In genomic region chr7:110271814-110272213, GRCm38 (mm10) we compare ENCODE assay signal across 15 mouse cellular contexts. TPM values are rescaled to one million over a fixed set of nuclear protein-coding genes. Genes with fewer than 3 reads are reported as not detected.
DNase-seq lines count a peak whose midpoint lies in the region; ATAC-seq and TF ChIP-seq lines count a peak whose summit lies in the region.
"Had no signal": no experiment of that assay in that cellular context is flagged by ENCODE, and none has a peak within 500 bp of the region (broad histone marks: within the 10 kb centered on the region; RNA-seq: fewer than 3 reads in every experiment).

No protein-coding gene starts in this region.

- DNase-seq in adrenal gland, postnatal 14 days: peak; percentile 31
- DNase-seq in adrenal gland, postnatal 36 days: no peak
- DNase-seq in heart, postnatal 0 days (ENCODE audit: low spot score): no peak
- no peak for DNase-seq in heart, postnatal 10 days
- peak; percentile 78 to 88 for DNase-seq in kidney, postnatal 36 days
- DNase-seq in cerebellum, postnatal 14 days: no peak
- DNase-seq: gastrocnemius, postnatal 10 days had no signal

- no peak for ATAC-seq in heart, postnatal 0 days (ENCODE audit: insufficient read depth, low read depth)
- 0 out of 2 replicates have a peak, but pooled peaks have one; percentile 21 for ATAC-seq in intestine, embryonic 16.5 days
- no peak for ATAC-seq in activated CD4-positive, CD25-positive, alpha-beta regulatory T cell, adult 4 months
- ATAC-seq: inflammation-experienced regulatory T-cells, adult 6 months had no signal

- no peaks in the 10 kb centered on the region for H3K9me3 ChIP-seq in heart, postnatal 0 days (replicated peaks; ENCODE audit: control insufficient read depth, low read length)
- no peaks in the 10 kb centered on the region for H3K9me3 ChIP-seq in intestine, embryonic 16.5 days (ENCODE audit: control insufficient read depth, low read length)
- H3K9me3 ChIP-seq: G1E; midbrain, embryonic 12.5 days; neural tube, embryonic 13.5 days had no signal

- 61% methylated on average over 9 of the region's 9 CpGs for WGBS in heart, postnatal 0 days
- WGBS in intestine, embryonic 16.5 days: 67% methylated on average over 9 of the region's 9 CpGs

- intact Hi-C loops in heart, postnatal 10 days (cut with DNase I): no loop called here

- H3K27me3 ChIP-seq in heart, postnatal 0 days (ENCODE audit: control insufficient read depth, insufficient read depth, low read length): no peaks in the 10 kb centered on the region
- H3K27me3 ChIP-seq in intestine, embryonic 16.5 days (replicated peaks; ENCODE audit: control insufficient read depth, insufficient read depth, low read length): no peaks in the 10 kb centered on the region
- H3K27me3 ChIP-seq: midbrain, embryonic 12.5 days; neural tube, embryonic 13.5 days had no signal

- H3K9ac ChIP-seq in heart, postnatal 0 days (replicated peaks; ENCODE audit: low read depth, low read length): no peak overlapping the region
- no peak overlapping the region for H3K9ac ChIP-seq in intestine, embryonic 16.5 days (ENCODE audit: low read depth, low read length)
- H3K9ac ChIP-seq: liver, embryonic 14.5 days; midbrain, embryonic 12.5 days; neural tube, embryonic 13.5 days had no signal

- H3K4me3 ChIP-seq in heart, postnatal 0 days (ENCODE audit: low read depth, low read length): no peak overlapping the region
- H3K4me3 ChIP-seq in intestine, embryonic 16.5 days (ENCODE audit: low read length): no peak overlapping the region
- H3K4me3 ChIP-seq: left cerebral cortex, adult 2 months; midbrain, embryonic 12.5 days; neural tube, embryonic 13.5 days had no signal

- TF ChIP-seq CTCF in heart, postnatal 0 days (IDR thresholded peaks at IDR 0.05; ENCODE audit: low read depth): no peak

- peak overlapping the region; percentile 23; the same call in 1 of the 2 replicates for H3K27ac ChIP-seq in heart, postnatal 0 days (ENCODE audit: low read depth)
- H3K27ac ChIP-seq in intestine, embryonic 16.5 days (ENCODE audit: low read length): no peak overlapping the region
- H3K27ac ChIP-seq: left cerebral cortex, adult 2 months; liver, embryonic 14.5 days; midbrain, embryonic 12.5 days; neural tube, embryonic 13.5 days had no signal

- H3K36me3 ChIP-seq in heart, postnatal 0 days (replicated peaks; ENCODE audit: control insufficient read depth, insufficient read depth, low read length): peaks cover 46% of the 10 kb centered on the region
- peaks cover 13% of the 10 kb centered on the region; the same call in 1 of the 2 replicates for H3K36me3 ChIP-seq in intestine, embryonic 16.5 days (ENCODE audit: control insufficient read depth, insufficient read depth, low read length)
- H3K36me3 ChIP-seq: neural tube, embryonic 13.5 days had no signal

- H3K4me1 ChIP-seq in heart, postnatal 0 days (ENCODE audit: control insufficient read depth, insufficient read depth): no peaks in the 10 kb centered on the region
- H3K4me1 ChIP-seq in intestine, embryonic 16.5 days (ENCODE audit: control insufficient read depth, insufficient read depth, low read length): no peaks in the 10 kb centered on the region; the same call in 1 of the 2 replicates
- H3K4me1 ChIP-seq: midbrain, embryonic 12.5 days; neural tube, embryonic 13.5 days had no signal

- TF ChIP-seq EP300 in heart, postnatal 0 days (IDR thresholded peaks at IDR 0.05; ENCODE audit: low read depth): no peak

- H3K4me2 ChIP-seq in heart, postnatal 0 days (ENCODE audit: low read depth, low read length): no peak overlapping the region
- no peak overlapping the region for H3K4me2 ChIP-seq in intestine, embryonic 16.5 days (ENCODE audit: low read depth, low read length)
- H3K4me2 ChIP-seq: midbrain, embryonic 12.5 days; neural tube, embryonic 13.5 days had no signal

RNA-seq across cellular contexts. Expression of gene Swap70, which starts 50.3 kb away (rescaled TPM):
- 17.2 and 28.1 TPM in 2 replicates for total RNA-seq in adrenal gland, postnatal 14 days (2021)
- total RNA-seq in adrenal gland, postnatal 36 days (2021): 10 to 100 TPM; 16.0 to 20.4 TPM
- 16.5 and 16.9 TPM in 2 replicates for total RNA-seq in heart, postnatal 0 days (2014; rRNA removed; ENCODE audit: low replicate concordance)
- 11.8 and 12.9 TPM in 2 replicates for polyA plus RNA-seq in heart, postnatal 0 days (2015; fragmentation: Nextera tagmentation; extraction: Ambion mirVana)
- 10 to 100 TPM; 19.8 to 21.5 TPM for total RNA-seq in heart, postnatal 10 days (2021)
- polyA plus RNA-seq in intestine, embryonic 16.5 days (2015; fragmentation: Nextera tagmentation; extraction: Ambion mirVana): 28.4 and 28.5 TPM in 2 replicates
- polyA plus RNA-seq in activated CD4-positive, CD25-positive, alpha-beta regulatory T cell, adult 4 months (2017; shearing (Covaris generic)): 10 to 100 TPM; 38.4 to 43.6 TPM

Comparison
In these comparisons a context has a peak if more than half of its experiments do, and no peak if none do; other contexts are left out.
1. DNase-seq: peak in adrenal gland, postnatal 14 days (single experiment) and kidney, postnatal 36 days (2 of 2); none in adrenal gland, postnatal 36 days (0 of 2), heart, postnatal 0 days (single experiment), heart, postnatal 10 days (0 of 2) and cerebellum, postnatal 14 days (0 of 2).